Mouse (Mus musculus) stomach, embryonic 16.5 days (tissue): ENCODE data around the gene Ifitm5. TPM values are rescaled to one million over a fixed set of nuclear protein-coding genes. Genes with fewer than 3 reads are reported as not detected.
"Not testable (repeated sequence)": the region's sequence is repeated elsewhere in the genome, so short reads cannot be mapped to it uniquely, and the experiment has no call there.

Source experiments
- ATAC-seq: fragments of 200-750 bp; cut with Nextera tagmentation; 2 replicates; pipeline ENCODE4 v1.8.0; 2017; ENCODE audit warnings: moderate number of reproducible peaks, moderate TSS enrichment; ENCODE audit not compliant: insufficient read depth, low FRiP score
- H3K27ac ChIP-seq: fragments of 300-500 bp; sonication (generic); 2 replicates; pipeline ENCODE4 v1.5.1; 2014; ENCODE audit warnings: low read length
- H3K27me3 ChIP-seq: fragments of 300-500 bp; sonication (generic); 2 replicates; pipeline ENCODE4 v1.6.1; 2014; ENCODE audit warnings: low read length, control low read depth, mixed read lengths; ENCODE audit not compliant: control insufficient read depth, insufficient read depth
- H3K36me3 ChIP-seq: fragments of 300-500 bp; sonication (generic); 2 replicates; pipeline ENCODE4 v1.6.1; 2014; ENCODE audit warnings: low read length; ENCODE audit not compliant: control insufficient read depth, insufficient read depth
- H3K4me1 ChIP-seq: fragments of 300-500 bp; sonication (generic); 2 replicates; pipeline ENCODE4 v1.6.1; 2014; ENCODE audit warnings: low read length, control low read depth, mixed read lengths; ENCODE audit not compliant: control insufficient read depth, insufficient read depth
- H3K4me2 ChIP-seq: fragments of 300-500 bp; sonication (generic); 2 replicates; pipeline ENCODE4 v1.6.1; 2014; ENCODE audit warnings: low read depth, low read length, mixed read lengths
- H3K4me3 ChIP-seq: fragments of 300-500 bp; sonication (generic); replicated peaks from 2 replicates; pipeline ENCODE4 v1.5.1; 2014; ENCODE audit warnings: mild to moderate bottlenecking, low read length
- H3K9ac ChIP-seq: fragments of 300-500 bp; sonication (generic); 2 replicates; pipeline ENCODE4 v1.6.1; 2014; ENCODE audit warnings: low read length
- H3K9me3 ChIP-seq: fragments of 300-500 bp; sonication (generic); replicated peaks from 2 replicates; pipeline ENCODE4 v1.6.1; 2016; ENCODE audit warnings: low read length, control low read depth; ENCODE audit not compliant: control insufficient read depth
- WGBS: fragments of 180-500 bp; shearing (Covaris S2); extraction: QIAGEN DNeasy Blood & Tissue Kit; methylation state at CpG from one replicate; pipeline ENCODE4 v1.1.7; 2014; 5-methylcytosine and 5-hydroxymethylcytosine counted together
- polyA plus RNA-seq: library from polyadenylated mRNA; unstranded; fragments of >200 nt; fragmentation: Nextera tagmentation; extraction: Ambion mirVana; gene quantifications from 2 replicates; pipeline ENCODE4 v1.2.1, GENCODE M21; 2015

Ifitm5 gene
- polyA plus RNA-seq, 1 experiment from 2014 or later = 4.4 TPM

GRCm38 (mm10) chr7:140982971-140983370 is 32.9 kb upstream of the Ifitm5 start:
- no peak for ATAC-seq
- Histone ChIP-seq H3K4me1 (no peaks in the 10 kb centered on the region), H3K4me3 (no peak overlapping the region), H3K27me3 (no peaks in the 10 kb centered on the region), H3K36me3 (no peaks in the 10 kb centered on the region), H3K4me2 (no peak overlapping the region), H3K9me3 (no peaks in the 10 kb centered on the region), H3K27ac (no peak overlapping the region), H3K9ac (no peak overlapping the region)
- whole genome bisulfite sequencing = 88% methylated on average over 7 of the region's 7 CpGs

GRCm38 (mm10) chr7:140981704-140982103 is 31.6 kb upstream of the Ifitm5 start:
- 91% methylated on average over 8 of the region's 8 CpGs for WGBS

GRCm38 (mm10) chr7:140976720-140977119 is 26.6 kb upstream of the Ifitm5 start:
- H3K9ac ChIP-seq, H3K9me3 ChIP-seq, H3K4me2 ChIP-seq, H3K4me3 ChIP-seq, H3K27ac ChIP-seq, H3K36me3 ChIP-seq, ATAC-seq, H3K27me3 ChIP-seq: not testable (repeated sequence)
- WGBS = 79% methylated on average over 9 of the region's 9 CpGs
- H3K4me1 ChIP-seq = peaks cover 18% of the 10 kb centered on the region

More at GRCm38 (mm10) chr7:140981704-140982103, 31.6 kb upstream of the Ifitm5 start:
- Histone ChIP-seq H3K36me3 (no peaks in the 10 kb centered on the region), H3K4me1 (no peaks in the 10 kb centered on the region), H3K9ac (no peak overlapping the region), H3K9me3 (no peaks in the 10 kb centered on the region), H3K4me2 (no peak overlapping the region), H3K27ac (no peak overlapping the region), H3K27me3 (no peaks in the 10 kb centered on the region), H3K4me3 (no peak overlapping the region)
- no peak for ATAC-seq

- peak overlapping the region; percentile 31; the same call in 1 of the 2 replicates for H3K27ac ChIP-seq
- WGBS = 41% methylated on average over 3 of the region's 3 CpGs
Observed at GRCm38 (mm10) chr7:140975465-140975864, 25.4 kb upstream of the Ifitm5 start.

GRCm38 (mm10) chr7:140974940-140975339 is 24.8 kb upstream of the Ifitm5 start:
- Histone ChIP-seq H3K4me1 (peaks cover 28% of the 10 kb centered on the region), H3K27ac (peak overlapping the region; percentile 31), H3K9me3 (no peaks in the 10 kb centered on the region), H3K36me3 (no peaks in the 10 kb centered on the region), H3K9ac (0 out of 2 replicates have a peak overlapping the region, but pooled peaks have one; percentile 24), H3K4me3 (no peak overlapping the region), H3K27me3 (no peaks in the 10 kb centered on the region), H3K4me2 (no peak overlapping the region)
- no peak for ATAC-seq
- WGBS = 30% methylated on average over 9 of the region's 9 CpGs

More at GRCm38 (mm10) chr7:140975465-140975864, 25.4 kb upstream of the Ifitm5 start:
- Histone ChIP-seq H3K27me3 (no peaks in the 10 kb centered on the region), H3K36me3 (no peaks in the 10 kb centered on the region), H3K9me3 (no peaks in the 10 kb centered on the region), H3K4me2 (no peak overlapping the region), H3K4me3 (no peak overlapping the region), H3K9ac (no peak overlapping the region), H3K4me1 (peaks cover 28% of the 10 kb centered on the region)
- ATAC-seq = no peak

GRCm38 (mm10) chr7:140973396-140974165 is 23.5 kb upstream of the Ifitm5 start:
- no peaks in the 10 kb centered on the region for H3K9me3 ChIP-seq
- H3K27ac ChIP-seq = peak overlapping the region; percentile 5; the same call in 1 of the 2 replicates
- peaks cover 28% of the 10 kb centered on the region for H3K4me1 ChIP-seq
- H3K9ac ChIP-seq = no peak overlapping the region
- no peak overlapping the region for H3K4me3 ChIP-seq
- no peak for ATAC-seq
- no peaks in the 10 kb centered on the region for H3K36me3 ChIP-seq
- H3K4me2 ChIP-seq = no peak overlapping the region
- 41% methylated on average over 14 of the region's 14 CpGs for WGBS
- no peaks in the 10 kb centered on the region for H3K27me3 ChIP-seq

- no peaks in the 10 kb centered on the region for H3K9me3 ChIP-seq
- H3K4me2 ChIP-seq = no peak overlapping the region
- H3K4me3 ChIP-seq = no peak overlapping the region
- 39% methylated on average over 8 of the region's 8 CpGs for WGBS
- peak; percentile 67 for ATAC-seq
- H3K27ac ChIP-seq = peak overlapping the region; percentile 96
- H3K9ac ChIP-seq = peak overlapping the region; percentile 51
- H3K36me3 ChIP-seq = no peaks in the 10 kb centered on the region
- peaks cover 31% of the 10 kb centered on the region for H3K4me1 ChIP-seq
- no peaks in the 10 kb centered on the region for H3K27me3 ChIP-seq
Observed at GRCm38 (mm10) chr7:140971479-140972171, 21.5 kb upstream of the Ifitm5 start.

GRCm38 (mm10) chr7:140970931-140971330 is 20.8 kb upstream of the Ifitm5 start:
- Histone ChIP-seq H3K36me3 (no peaks in the 10 kb centered on the region), H3K9me3 (no peaks in the 10 kb centered on the region), H3K9ac (peak overlapping the region; percentile 41), H3K4me2 (no peak overlapping the region; the same call in 1 of the 2 replicates), H3K4me1 (peaks cover 31% of the 10 kb centered on the region), H3K27ac (peak overlapping the region; percentile 96), H3K27me3 (no peaks in the 10 kb centered on the region), H3K4me3 (no peak overlapping the region)
- 28% methylated on average over 7 of the region's 7 CpGs for WGBS
- no peak for ATAC-seq

- Histone ChIP-seq H3K4me1 (peaks cover 22% of the 10 kb centered on the region), H3K9ac (peak overlapping the region; percentile 19; the same call in 1 of the 2 replicates), H3K4me3 (peak overlapping the region; percentile 38), H3K4me2 (peak overlapping the region; percentile 50)
- WGBS = 30% methylated on average over 3 of the region's 3 CpGs
- H3K27me3 ChIP-seq, H3K9me3 ChIP-seq, ATAC-seq, H3K27ac ChIP-seq, H3K36me3 ChIP-seq: not testable (repeated sequence)
Observed at GRCm38 (mm10) chr7:140968710-140969109, 18.6 kb upstream of the Ifitm5 start.
